Mouse (Mus musculus) forebrain, embryonic 13.5 days (tissue): ENCODE results near the gene Nr2e1. TPM values are rescaled to one million over a fixed set of nuclear protein-coding genes. Genes with fewer than 3 reads are reported as not detected.
A peak's percentile ranks its signal among the peaks of the same experiment; 100 is the strongest.

Experiments used
- ATAC-seq: fragments of 200-750 bp; cut with Nextera tagmentation; 2 replicates; pipeline ENCODE4 v1.8.0; 2017
- H3K27ac ChIP-seq: fragments of 300-500 bp; sonication (generic); 2 replicates; pipeline ENCODE4 v1.5.1; 2015; ENCODE audit warnings: inconsistent platforms, mild to moderate bottlenecking, moderate library complexity
- H3K27me3 ChIP-seq: fragments of 300-500 bp; sonication (generic); 2 replicates; pipeline ENCODE4 v1.6.1; 2015; ENCODE audit warnings: mild to moderate bottlenecking, inconsistent platforms
- H3K36me3 ChIP-seq: fragments of 300-500 bp; sonication (generic); 2 replicates; pipeline ENCODE4 v1.6.1; 2015; ENCODE audit warnings: mild to moderate bottlenecking, inconsistent platforms; ENCODE audit not compliant: poor library complexity, severe bottlenecking
- H3K4me1 ChIP-seq: fragments of 300-500 bp; sonication (generic); 2 replicates; pipeline ENCODE4 v1.6.1; 2015; ENCODE audit warnings: inconsistent platforms
- H3K4me2 ChIP-seq: fragments of 300-500 bp; sonication (generic); 2 replicates; pipeline ENCODE4 v1.6.1; 2015; ENCODE audit warnings: inconsistent platforms, mild to moderate bottlenecking, moderate library complexity
- H3K4me3 ChIP-seq: fragments of 300-500 bp; sonication (generic); 2 replicates; pipeline ENCODE4 v1.5.1; 2015; ENCODE audit warnings: mild to moderate bottlenecking, inconsistent platforms
- H3K9ac ChIP-seq: fragments of 300-500 bp; sonication (generic); 2 replicates; pipeline ENCODE4 v1.6.1; 2015; ENCODE audit warnings: mild to moderate bottlenecking, inconsistent platforms
- H3K9me3 ChIP-seq: fragments of 300-500 bp; sonication (generic); replicated peaks from 2 replicates; pipeline ENCODE4 v1.6.1; 2016; ENCODE audit warnings: inconsistent platforms
- WGBS: fragments of 180-500 bp; shearing (Covaris S2); methylation state at CpG from one replicate; pipeline ENCODE4 v1.1.7; 2015; 5-methylcytosine and 5-hydroxymethylcytosine counted together
- polyA plus RNA-seq: library from polyadenylated mRNA; unstranded; fragments of >200 nt; fragmentation: Nextera tagmentation; extraction: Ambion mirVana; gene quantifications from 2 replicates; pipeline ENCODE4 v1.2.1, GENCODE M21; 2015

The Nr2e1 gene
- polyA plus RNA-seq, 1 experiment from 2014 or later, result 71.0 TPM

- Histone ChIP-seq H3K4me3 (no peak overlapping the region), H3K4me2 (no peak overlapping the region), H3K27me3 (no peaks in the 10 kb centered on the region), H3K9ac (no peak overlapping the region), H3K27ac (no peak overlapping the region), H3K36me3 (peaks cover 8% of the 10 kb centered on the region; the same call in 1 of the 2 replicates), H3K9me3 (peaks cover 12% of the 10 kb centered on the region; the same call in 1 of the 2 replicates), H3K4me1 (no peaks in the 10 kb centered on the region; the same call in 1 of the 2 replicates)
- no peak for ATAC-seq
- 83% methylated on average over 2 of the region's 2 CpGs for WGBS
Measured at GRCm38 (mm10) chr10:42604874-42605273, 21.4 kb upstream of the Nr2e1 start.

GRCm38 (mm10) chr10:42601556-42601955 is 18.1 kb upstream of the Nr2e1 start:
- H3K9me3 ChIP-seq, result peaks cover 7% of the 10 kb centered on the region; the same call in 1 of the 2 replicates
- no peak overlapping the region for H3K9ac ChIP-seq
- H3K4me1 ChIP-seq, result no peaks in the 10 kb centered on the region
- H3K36me3 ChIP-seq, result peaks cover 8% of the 10 kb centered on the region; the same call in 1 of the 2 replicates
- H3K4me3 ChIP-seq, result no peak overlapping the region
- WGBS, result 34% methylated on average over 10 of the region's 10 CpGs
- no peak overlapping the region for H3K4me2 ChIP-seq
- no peak for ATAC-seq
- H3K27me3 ChIP-seq, result no peaks in the 10 kb centered on the region
- H3K27ac ChIP-seq, result no peak overlapping the region

GRCm38 (mm10) chr10:42598615-42599014 is 15.2 kb upstream of the Nr2e1 start:
- 85% methylated on average over 8 of the region's 8 CpGs for WGBS
- H3K27me3 ChIP-seq, result no peaks in the 10 kb centered on the region
- no peak for ATAC-seq

GRCm38 (mm10) chr10:42593201-42593600 is 9.8 kb upstream of the Nr2e1 start:
- peaks cover 58% of the 10 kb centered on the region for H3K4me1 ChIP-seq
- no peaks in the 10 kb centered on the region for H3K9me3 ChIP-seq
- H3K36me3 ChIP-seq, result no peaks in the 10 kb centered on the region
- H3K27ac ChIP-seq, result no peak overlapping the region
- H3K4me3 ChIP-seq, result no peak overlapping the region
- 40% methylated on average over 7 of the region's 7 CpGs for WGBS
- no peak for ATAC-seq
- no peak overlapping the region for H3K4me2 ChIP-seq
- peaks cover 20% of the 10 kb centered on the region; the same call in 1 of the 2 replicates for H3K27me3 ChIP-seq
- no peak overlapping the region for H3K9ac ChIP-seq

More at GRCm38 (mm10) chr10:42598615-42599014, 15.2 kb upstream of the Nr2e1 start:
- Histone ChIP-seq H3K36me3 (0 out of 2 replicates have a peak, but pooled peaks cover 3% of the 10 kb centered on the region), H3K4me3 (no peak overlapping the region), H3K4me2 (no peak overlapping the region), H3K9me3 (no peaks in the 10 kb centered on the region), H3K27ac (no peak overlapping the region), H3K4me1 (0 out of 2 replicates have a peak, but pooled peaks cover 6% of the 10 kb centered on the region), H3K9ac (no peak overlapping the region)

GRCm38 (mm10) chr10:42591993-42592686 is 8.7 kb upstream of the Nr2e1 start:
- peak; percentile 31 for ATAC-seq
- Histone ChIP-seq H3K4me3 (peak overlapping the region; percentile 46), H3K9me3 (no peaks in the 10 kb centered on the region), H3K4me1 (peaks cover 65% of the 10 kb centered on the region), H3K4me2 (peak overlapping the region; percentile 80), H3K9ac (peak overlapping the region; percentile 69), H3K36me3 (no peaks in the 10 kb centered on the region), H3K27me3 (peaks cover 22% of the 10 kb centered on the region; the same call in 1 of the 2 replicates), H3K27ac (peak overlapping the region; percentile 57)
- WGBS, result 2% methylated on average over 25 of the region's 25 CpGs

GRCm38 (mm10) chr10:42591185-42591992 is 8.0 kb upstream of the Nr2e1 start:
- under 1% methylated on average over 67 of the region's 67 CpGs for WGBS
- Histone ChIP-seq H3K4me2 (peak overlapping the region; percentile 80), H3K4me3 (peak overlapping the region; percentile 46), H3K27me3 (peaks cover 28% of the 10 kb centered on the region), H3K4me1 (peaks cover 73% of the 10 kb centered on the region), H3K9ac (peak overlapping the region; percentile 69), H3K36me3 (no peaks in the 10 kb centered on the region; the same call in 1 of the 2 replicates), H3K27ac (peak overlapping the region; percentile 57), H3K9me3 (no peaks in the 10 kb centered on the region)
- peak; percentile 71 for ATAC-seq

- Histone ChIP-seq H3K27ac (peak overlapping the region; percentile 57), H3K36me3 (no peaks in the 10 kb centered on the region; the same call in 1 of the 2 replicates), H3K4me2 (peak overlapping the region; percentile 80), H3K4me1 (peaks cover 79% of the 10 kb centered on the region), H3K9me3 (no peaks in the 10 kb centered on the region), H3K9ac (peak overlapping the region; percentile 69), H3K27me3 (peaks cover 28% of the 10 kb centered on the region), H3K4me3 (peak overlapping the region; percentile 46)
- ATAC-seq, result peak; percentile 22; the same call in 1 of the 2 replicates
- 1% methylated on average over 19 of the region's 19 CpGs for WGBS
Measured at GRCm38 (mm10) chr10:42590261-42591184, 7.1 kb upstream of the Nr2e1 start.

- Histone ChIP-seq H3K4me2 (peak overlapping the region; percentile 1; the same call in 1 of the 2 replicates), H3K36me3 (no peaks in the 10 kb centered on the region; the same call in 1 of the 2 replicates), H3K4me3 (no peak overlapping the region), H3K4me1 (peaks cover 85% of the 10 kb centered on the region), H3K27ac (no peak overlapping the region), H3K27me3 (peaks cover 28% of the 10 kb centered on the region), H3K9ac (no peak overlapping the region), H3K9me3 (no peaks in the 10 kb centered on the region)
- ATAC-seq, result no peak
- WGBS, result 14% methylated on average over 5 of the region's 5 CpGs
Measured at GRCm38 (mm10) chr10:42589505-42589904, 6.1 kb upstream of the Nr2e1 start.

- ATAC-seq, result no peak
- Histone ChIP-seq H3K4me2 (peak overlapping the region; percentile 29), H3K4me3 (no peak overlapping the region), H3K27me3 (peaks cover 25% of the 10 kb centered on the region), H3K9ac (peak overlapping the region; percentile 2; the same call in 1 of the 2 replicates), H3K9me3 (no peaks in the 10 kb centered on the region), H3K27ac (0 out of 2 replicates have a peak overlapping the region, but pooled peaks have one; percentile 5), H3K36me3 (no peaks in the 10 kb centered on the region; the same call in 1 of the 2 replicates), H3K4me1 (peaks cover 88% of the 10 kb centered on the region)
- WGBS, result 14% methylated on average over 8 of the region's 8 CpGs
Measured at GRCm38 (mm10) chr10:42587961-42588750, 4.7 kb upstream of the Nr2e1 start.

- 6% methylated on average over 22 of the region's 22 CpGs for WGBS
- H3K4me2 ChIP-seq, result peak overlapping the region; percentile 89
- H3K4me3 ChIP-seq, result peak overlapping the region; percentile 81
- H3K9ac ChIP-seq, result peak overlapping the region; percentile 98
- peaks cover 11% of the 10 kb centered on the region for H3K27me3 ChIP-seq
- peaks cover 83% of the 10 kb centered on the region for H3K4me1 ChIP-seq
- no peaks in the 10 kb centered on the region; the same call in 1 of the 2 replicates for H3K36me3 ChIP-seq
- no peaks in the 10 kb centered on the region for H3K9me3 ChIP-seq
- peak overlapping the region; percentile 96 for H3K27ac ChIP-seq
- peak; percentile 22; the same call in 1 of the 2 replicates for ATAC-seq
Measured at GRCm38 (mm10) chr10:42585596-42586305, 2.3 kb upstream of the Nr2e1 start.
